Mouse (Mus musculus) right cerebral cortex, adult 18-20 months (tissue): ENCODE data around the gene Rxra.

Experiments used
- DNase-seq: peaks from one replicate; pipeline ENCODE4 v3.0.0; 2022; ENCODE audit warnings: mixed read lengths

The Rxra gene

GRCm38 (mm10) chr2:27743863-27744611, 67.8 kb downstream of the Rxra start:
- no peak for DNase-seq

GRCm38 (mm10) chr2:27744612-27745351, 68.5 kb downstream of the Rxra start:
- no peak for DNase-seq

- peak; percentile 84 for DNase-seq
These were observed 69.7 kb downstream of the Rxra start for GRCm38 (mm10) chr2:27745673-27746620.

GRCm38 (mm10) chr2:27746854-27747253, 70.6 kb downstream of the Rxra start:
- peak; percentile 51 for DNase-seq

- DNase-seq = no peak
These were observed 72.7 kb downstream of the Rxra start for GRCm38 (mm10) chr2:27748984-27749383.

GRCm38 (mm10) chr2:27750399-27751134, 74.3 kb downstream of the Rxra start:
- no peak for DNase-seq

GRCm38 (mm10) chr2:27751135-27751519, 74.9 kb downstream of the Rxra start:
- no peak for DNase-seq

- no peak for DNase-seq
These were observed 75.6 kb downstream of the Rxra start for GRCm38 (mm10) chr2:27751803-27752202.

GRCm38 (mm10) chr2:27754094-27754493, 77.9 kb downstream of the Rxra start:
- DNase-seq = no peak

- no peak for DNase-seq
These were observed 79.9 kb downstream of the Rxra start for GRCm38 (mm10) chr2:27755986-27756641.

GRCm38 (mm10) chr2:27758414-27759301, 82.4 kb downstream of the Rxra start:
- DNase-seq = peak; percentile 94

GRCm38 (mm10) chr2:27759431-27759830, 83.2 kb downstream of the Rxra start:
- DNase-seq = no peak

GRCm38 (mm10) chr2:27761260-27761995, 85.2 kb downstream of the Rxra start:
- no peak for DNase-seq

- DNase-seq = no peak
These were observed 85.7 kb downstream of the Rxra start for GRCm38 (mm10) chr2:27761996-27762340.

GRCm38 (mm10) chr2:27762509-27762908, 86.3 kb downstream of the Rxra start:
- no peak for DNase-seq

- DNase-seq = no peak
These were observed 86.9 kb downstream of the Rxra start for GRCm38 (mm10) chr2:27762920-27763780.

- DNase-seq = no peak
These were observed 88.2 kb downstream of the Rxra start for GRCm38 (mm10) chr2:27764256-27764936.

GRCm38 (mm10) chr2:27764937-27765319, 88.7 kb downstream of the Rxra start:
- DNase-seq = peak; percentile 78

- DNase-seq = no peak
These were observed 91.5 kb downstream of the Rxra start for GRCm38 (mm10) chr2:27767773-27768172.
